Mouse (Mus musculus): ENCODE measurements around the gene Ecsit. TPM values are rescaled to one million over a fixed set of nuclear protein-coding genes. Genes with fewer than 3 reads are reported as not detected.

The Ecsit gene
- polyA plus RNA-seq, 1 experiment from 2014 or later, result 38.9 TPM

DNA sequence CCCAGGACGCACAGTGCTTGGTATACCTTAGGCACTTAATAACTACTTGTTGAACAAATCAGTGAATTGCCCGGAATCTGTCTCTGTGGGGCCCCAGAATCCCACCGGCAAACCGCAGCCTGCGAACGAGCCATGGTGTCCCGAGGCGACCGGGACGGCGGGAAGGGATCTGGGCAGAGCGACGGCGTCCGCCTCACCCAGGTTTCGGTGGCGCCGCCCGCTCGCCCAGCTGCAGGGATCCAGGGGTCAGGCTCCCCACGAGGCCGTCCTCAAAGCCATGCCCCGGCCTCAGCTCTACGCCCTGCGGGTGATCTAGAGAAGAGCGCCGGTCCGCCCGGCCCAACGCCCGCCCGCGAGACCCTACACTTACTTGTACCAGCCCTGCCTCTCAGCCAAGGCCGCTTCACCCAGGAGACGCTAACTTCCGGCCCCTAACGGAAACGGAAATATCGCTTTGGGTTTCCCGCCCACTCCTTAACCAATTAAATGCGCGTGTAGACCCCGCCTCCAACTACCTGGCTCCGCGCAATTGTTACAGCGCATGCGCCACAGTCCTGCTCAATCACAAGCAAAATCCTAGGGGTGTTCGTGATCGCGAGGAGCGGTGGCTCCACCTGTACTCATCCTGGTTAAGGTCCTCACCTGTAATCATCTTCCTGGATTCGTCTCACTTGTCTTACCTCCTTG is 31.6 kb upstream of the Ecsit start, which contains the start of gene Elof1:
Gene Elof1 (minus strand): TSS at position 433 of the 687 bp plus-strand sequence.
- Histone ChIP-seq H3K4me3 (peak within 1 kb of the TSS; percentile 84), H3K36me3 (peaks cover 33% of the 10 kb centered on the region), H3K27ac (peak within 1 kb of the TSS; percentile 91), H3K27me3 (ENCODE audit: low read depth, poor library complexity, severe bottlenecking) (no peaks in the 10 kb centered on the region), H3K4me1 (peaks cover 20% of the 10 kb centered on the region), H3K9me3 (replicated peaks) (no peaks in the 10 kb centered on the region)
- DNase-seq (ENCODE audit: low spot score), result peak; percentile 95
- under 1% methylated on average over 52 of the region's 52 CpGs for WGBS

- peaks cover 20% of the 10 kb centered on the region for H3K4me1 ChIP-seq
- peaks cover 41% of the 10 kb centered on the region for H3K36me3 ChIP-seq
Measured at GRCm38 (mm10) chr9:22116086-22116485, 30.8 kb upstream of the Ecsit start.

DNA sequence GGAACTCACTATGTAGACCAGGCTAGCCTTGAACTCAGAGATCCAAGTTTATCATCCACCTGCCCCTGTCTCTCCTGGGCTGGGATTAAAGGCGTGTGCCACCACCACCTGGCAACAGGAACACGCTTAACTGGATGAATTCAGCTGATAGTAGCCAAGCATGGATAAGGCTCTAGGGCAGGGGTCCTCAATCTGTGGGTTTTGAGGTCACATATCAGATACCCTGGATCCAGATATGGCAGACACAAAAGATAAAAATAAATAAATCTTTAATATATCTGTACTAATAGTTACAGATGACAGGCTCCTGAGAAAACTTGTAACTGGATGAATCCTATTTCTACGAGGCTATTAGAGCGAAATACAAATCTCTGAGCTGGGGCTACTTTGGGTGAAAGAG is 30.4 kb upstream of the Ecsit start:
- peak overlapping the region; percentile 84 for H3K4me3 ChIP-seq
- 92% methylated on average over 4 of the region's 4 CpGs for WGBS
- peaks cover 20% of the 10 kb centered on the region for H3K4me1 ChIP-seq
- H3K27ac ChIP-seq, result no peak overlapping the region
- no peak for DNase-seq (ENCODE audit: low spot score)
- peaks cover 46% of the 10 kb centered on the region for H3K36me3 ChIP-seq
- H3K9me3 ChIP-seq (replicated peaks), result no peaks in the 10 kb centered on the region
- no peaks in the 10 kb centered on the region for H3K27me3 ChIP-seq (ENCODE audit: low read depth, poor library complexity, severe bottlenecking)

More at GRCm38 (mm10) chr9:22116086-22116485, 30.8 kb upstream of the Ecsit start:
- H3K4me3 ChIP-seq, result peak overlapping the region; percentile 84
- H3K27ac ChIP-seq, result peak overlapping the region; percentile 91
- no peak for DNase-seq (ENCODE audit: low spot score)
- no peaks in the 10 kb centered on the region for H3K9me3 ChIP-seq (replicated peaks)
- WGBS, result 38% methylated on average over 15 of the region's 15 CpGs
- H3K27me3 ChIP-seq (ENCODE audit: low read depth, poor library complexity, severe bottlenecking), result no peaks in the 10 kb centered on the region

DNA sequence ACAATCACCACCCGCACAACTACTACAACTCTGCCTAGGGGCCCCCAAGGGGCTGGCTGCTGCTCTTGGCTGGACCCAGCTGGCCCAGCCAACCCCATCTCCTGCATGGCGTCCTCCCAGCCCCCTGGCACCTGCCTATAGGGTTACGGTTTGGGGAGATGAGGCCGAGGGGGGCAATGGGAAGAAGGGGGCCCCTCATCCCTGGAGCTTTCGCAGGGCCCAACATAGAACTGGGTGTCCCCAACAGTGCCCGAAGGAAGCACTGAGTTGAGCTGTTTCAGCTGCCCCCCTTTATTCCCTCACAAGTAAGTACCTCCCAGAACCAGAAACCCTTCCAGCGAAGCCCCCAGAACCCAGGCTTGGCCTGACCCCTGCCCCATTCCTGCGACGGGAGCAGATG is 23.0 kb upstream of the Ecsit start:
- WGBS, result 89% methylated on average over 9 of the region's 9 CpGs
- Histone ChIP-seq H3K27ac (no peak overlapping the region), H3K27me3 (ENCODE audit: low read depth, poor library complexity, severe bottlenecking) (no peaks in the 10 kb centered on the region), H3K36me3 (peaks cover 42% of the 10 kb centered on the region), H3K4me1 (no peaks in the 10 kb centered on the region), H3K4me3 (no peak overlapping the region), H3K9me3 (replicated peaks) (no peaks in the 10 kb centered on the region)
- no peak for DNase-seq (ENCODE audit: low spot score)

- no peak overlapping the region for H3K27ac ChIP-seq
- peak; percentile 38 for DNase-seq (ENCODE audit: low spot score)
- no peaks in the 10 kb centered on the region for H3K9me3 ChIP-seq (replicated peaks)
- H3K27me3 ChIP-seq (ENCODE audit: low read depth, poor library complexity, severe bottlenecking), result peaks cover 55% of the 10 kb centered on the region
- WGBS, result 4% methylated on average over 18 of the region's 18 CpGs
- H3K4me3 ChIP-seq, result peak overlapping the region; percentile 24
- H3K4me1 ChIP-seq, result peaks cover 12% of the 10 kb centered on the region
- H3K36me3 ChIP-seq, result no peaks in the 10 kb centered on the region
Measured at GRCm38 (mm10) chr9:22099922-22100321, 14.7 kb upstream of the Ecsit start.

- Histone ChIP-seq H3K4me3 (peak within 1 kb of the TSS; percentile 24), H3K27me3 (ENCODE audit: low read depth, poor library complexity, severe bottlenecking) (peaks cover 60% of the 10 kb centered on the region), H3K36me3 (no peaks in the 10 kb centered on the region), H3K9me3 (replicated peaks) (no peaks in the 10 kb centered on the region), H3K27ac (no peak within 1 kb of the TSS), H3K4me1 (peaks cover 12% of the 10 kb centered on the region)
- 9% methylated on average over 14 of the region's 14 CpGs for WGBS
- no peak for DNase-seq (ENCODE audit: low spot score)
Measured at GRCm38 (mm10) chr9:22098993-22099696, 13.9 kb upstream of the Ecsit start, which contains the start of gene Cnn1. TSS of gene Cnn1 (plus strand) at chr9:22099216.

DNA sequence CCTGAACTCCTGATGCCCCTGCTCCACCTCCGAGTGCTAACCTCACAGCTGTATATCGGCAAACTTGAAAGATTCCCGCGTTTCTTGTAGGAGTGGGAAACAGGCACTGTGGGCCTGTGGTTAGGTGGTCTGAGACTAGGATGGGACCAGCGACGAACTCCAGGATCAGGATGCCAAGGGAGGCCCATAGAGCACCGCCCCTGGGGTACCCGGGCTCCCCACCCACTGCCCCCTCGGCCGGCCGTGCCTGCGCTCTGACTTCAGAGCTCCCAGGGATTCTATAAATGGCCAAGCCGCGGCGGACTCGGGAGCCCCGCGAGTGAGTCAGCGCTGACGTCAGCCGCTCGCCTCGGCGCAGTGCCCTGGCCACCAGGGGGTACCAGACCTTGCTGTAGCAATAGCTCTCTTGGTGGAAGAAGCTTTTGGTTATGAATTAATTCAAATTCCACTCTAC is 10.6 kb upstream of the Ecsit start:
- Histone ChIP-seq H3K36me3 (no peaks in the 10 kb centered on the region), H3K4me3 (peak overlapping the region; percentile 53), H3K9me3 (replicated peaks) (no peaks in the 10 kb centered on the region), H3K4me1 (peaks cover 12% of the 10 kb centered on the region), H3K27ac (peak overlapping the region; percentile 78; the same call in 1 of the 2 replicates), H3K27me3 (ENCODE audit: low read depth, poor library complexity, severe bottlenecking) (peaks cover 46% of the 10 kb centered on the region)
- 2% methylated on average over 24 of the region's 24 CpGs for WGBS
- peak; percentile 86 for DNase-seq (ENCODE audit: low spot score)

DNA sequence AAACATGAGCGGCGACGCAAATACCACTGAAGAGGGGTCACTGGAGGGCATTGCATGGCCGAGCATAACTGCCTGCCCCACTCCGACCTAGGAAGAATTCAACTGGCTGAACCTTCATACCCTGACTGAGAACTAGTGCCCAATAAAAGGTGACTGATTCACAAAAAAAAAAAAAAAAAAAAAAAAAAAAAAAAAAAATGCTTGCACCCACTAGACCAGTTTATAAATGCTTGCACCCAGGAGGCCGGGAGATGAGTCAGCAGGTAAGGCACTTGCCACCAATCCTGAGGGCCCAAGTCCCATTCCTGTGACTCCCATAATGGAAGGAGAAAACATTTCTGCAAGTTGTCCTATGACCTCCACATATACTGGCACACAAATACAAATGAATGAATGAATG is 7.5 kb upstream of the Ecsit start:
- WGBS, result 88% methylated on average over 6 of the region's 6 CpGs
- H3K9me3 ChIP-seq (replicated peaks), result no peaks in the 10 kb centered on the region
- no peak for DNase-seq (ENCODE audit: low spot score)

DNA sequence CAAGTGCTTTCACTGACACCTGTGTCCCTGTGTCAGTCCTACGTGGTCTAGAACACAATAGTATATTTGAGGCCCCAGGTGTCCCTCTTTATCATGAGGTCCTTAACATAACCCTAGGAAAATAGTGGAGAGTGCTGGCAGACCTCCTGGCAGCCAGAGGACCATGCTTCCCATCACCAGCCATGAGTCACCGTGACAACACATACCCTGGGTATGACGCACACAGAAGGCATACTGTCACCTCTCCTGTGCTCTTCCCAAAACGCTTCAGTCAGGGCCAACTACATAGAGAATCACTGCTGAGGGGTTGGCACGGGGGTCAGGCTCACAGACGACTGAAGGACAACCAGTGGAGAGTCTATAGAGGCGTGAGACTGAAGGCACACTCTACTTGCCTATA is 4.7 kb upstream of the Ecsit start:
- 84% methylated on average over 7 of the region's 7 CpGs for WGBS
- no peak for DNase-seq (ENCODE audit: low spot score)
- peaks cover 5% of the 10 kb centered on the region; the same call in 1 of the 2 replicates for H3K27me3 ChIP-seq (ENCODE audit: low read depth, poor library complexity, severe bottlenecking)
- H3K9me3 ChIP-seq (replicated peaks), result no peaks in the 10 kb centered on the region
- no peak overlapping the region for H3K27ac ChIP-seq
- H3K4me1 ChIP-seq, result peaks cover 6% of the 10 kb centered on the region
- H3K36me3 ChIP-seq, result no peaks in the 10 kb centered on the region
- no peak overlapping the region for H3K4me3 ChIP-seq

More for the DNA sequence above, 7.5 kb upstream of the Ecsit start:
- no peak overlapping the region for H3K27ac ChIP-seq
- H3K36me3 ChIP-seq, result no peaks in the 10 kb centered on the region
- H3K4me3 ChIP-seq, result no peak overlapping the region
- peaks cover 14% of the 10 kb centered on the region for H3K27me3 ChIP-seq (ENCODE audit: low read depth, poor library complexity, severe bottlenecking)
- H3K4me1 ChIP-seq, result peaks cover 6% of the 10 kb centered on the region; the same call in 1 of the 2 replicates

DNA sequence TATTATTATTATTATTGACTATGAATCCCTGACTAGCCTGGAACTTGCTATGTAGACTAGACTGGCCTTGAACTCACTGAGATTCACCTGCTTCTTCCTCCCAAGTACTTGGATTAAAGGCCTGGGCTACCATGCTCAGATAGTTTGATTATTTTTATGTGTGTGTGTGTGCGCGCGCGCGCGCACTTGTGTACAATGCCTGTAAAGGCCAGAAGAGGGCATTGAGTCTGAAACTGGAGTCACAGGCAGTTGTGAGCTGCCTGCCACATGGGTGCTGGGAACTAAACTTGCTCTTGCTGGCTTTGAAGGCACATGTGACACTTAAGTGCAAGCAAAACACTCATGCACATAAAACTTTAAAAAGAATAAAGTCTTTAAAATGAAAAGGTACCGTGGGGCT is 4.0 kb upstream of the Ecsit start:
- Histone ChIP-seq H3K27me3 (ENCODE audit: low read depth, poor library complexity, severe bottlenecking) (peaks cover 1% of the 10 kb centered on the region; the same call in 1 of the 2 replicates), H3K4me1 (peaks cover 10% of the 10 kb centered on the region), H3K9me3 (replicated peaks) (no peaks in the 10 kb centered on the region), H3K36me3 (no peaks in the 10 kb centered on the region), H3K4me3 (no peak overlapping the region), H3K27ac (no peak overlapping the region)
- WGBS, result 96% methylated on average over 7 of the region's 7 CpGs
- DNase-seq (ENCODE audit: low spot score), result no peak

- Histone ChIP-seq H3K4me3 (no peak overlapping the region), H3K9me3 (replicated peaks) (no peaks in the 10 kb centered on the region), H3K27me3 (ENCODE audit: low read depth, poor library complexity, severe bottlenecking) (no peaks in the 10 kb centered on the region), H3K36me3 (no peaks in the 10 kb centered on the region), H3K4me1 (peaks cover 10% of the 10 kb centered on the region), H3K27ac (no peak overlapping the region)
- DNase-seq (ENCODE audit: low spot score), result no peak
- 89% methylated on average over 2 of the region's 2 CpGs for WGBS
Measured at GRCm38 (mm10) chr9:22087034-22087618, 1.9 kb upstream of the Ecsit start.

- WGBS, result 89% methylated on average over 6 of the region's 6 CpGs
- Histone ChIP-seq H3K9me3 (replicated peaks) (no peaks in the 10 kb centered on the region), H3K27ac (no peak overlapping the region), H3K27me3 (ENCODE audit: low read depth, poor library complexity, severe bottlenecking) (no peaks in the 10 kb centered on the region), H3K4me1 (peaks cover 10% of the 10 kb centered on the region), H3K4me3 (peak overlapping the region; percentile 80), H3K36me3 (no peaks in the 10 kb centered on the region)
- no peak for DNase-seq (ENCODE audit: low spot score)
Measured at GRCm38 (mm10) chr9:22086012-22086411, 774 bp upstream of the Ecsit start.

GRCm38 (mm10) chr9:22084667-22085021 is 594 bp downstream of the Ecsit start:
- no peaks in the 10 kb centered on the region for H3K27me3 ChIP-seq (ENCODE audit: low read depth, poor library complexity, severe bottlenecking)
- H3K9me3 ChIP-seq (replicated peaks), result no peaks in the 10 kb centered on the region
- 0 out of 2 replicates have a peak, but pooled peaks cover 10% of the 10 kb centered on the region for H3K36me3 ChIP-seq
- DNase-seq (ENCODE audit: low spot score), result no peak
- 36% methylated on average over 4 of the region's 4 CpGs for WGBS
- peaks cover 10% of the 10 kb centered on the region for H3K4me1 ChIP-seq
- H3K4me3 ChIP-seq, result peak overlapping the region; percentile 80
- peak overlapping the region; percentile 77; the same call in 1 of the 2 replicates for H3K27ac ChIP-seq
